Mouse (Mus musculus) frontal cortex, postnatal 14 days (tissue): ENCODE measurements around the gene Bcorl1.
"Not testable (repeated sequence)": the region's sequence is repeated elsewhere in the genome, so short reads cannot be mapped to it uniquely, and the experiment has no call there.

Experiments used
- DNase-seq, 2 experiments: peaks; one replicate each; pipeline ENCODE4 v3.0.0; 2022; ENCODE audit warnings: low spot score in 2 of 2

Gene Bcorl1

GRCm38 (mm10) chrX:48399994-48400393 lies 58.8 kb downstream of the Bcorl1 start:
- DNase-seq = no peak

GRCm38 (mm10) chrX:48405141-48405540 lies 64.0 kb downstream of the Bcorl1 start:
- no peak for DNase-seq

GRCm38 (mm10) chrX:48409611-48410387 lies 68.6 kb downstream of the Bcorl1 start:
- peak; percentile 34 to 72 for DNase-seq

DNA sequence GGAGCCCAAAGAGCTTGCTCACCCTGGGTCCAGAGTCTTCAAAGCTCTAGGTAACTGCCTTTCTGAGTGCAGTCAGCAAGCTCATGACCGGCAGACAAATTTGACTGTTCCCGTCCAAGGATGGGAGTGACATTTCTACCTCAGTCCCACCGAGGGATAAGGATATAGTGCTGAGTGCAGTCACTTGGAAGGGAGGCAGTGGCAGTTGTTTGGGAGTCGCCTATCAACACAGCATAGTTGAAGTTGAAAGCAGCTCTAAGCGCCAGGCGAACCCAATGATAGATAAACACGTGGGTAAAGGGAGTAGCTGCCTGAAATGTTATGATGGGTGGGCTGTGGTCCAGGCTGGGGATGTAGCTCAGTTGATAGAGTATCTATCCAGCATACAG lies 69.2 kb downstream of the Bcorl1 start:
- no peak for DNase-seq

- DNase-seq = no peak
Measured at GRCm38 (mm10) chrX:48412629-48413028, 71.5 kb downstream of the Bcorl1 start.

- no peak for DNase-seq
Measured at GRCm38 (mm10) chrX:48414291-48414690, 73.1 kb downstream of the Bcorl1 start.

- DNase-seq = no peak
Measured at GRCm38 (mm10) chrX:48418417-48418816, 77.3 kb downstream of the Bcorl1 start.

GRCm38 (mm10) chrX:48422986-48423385 lies 81.8 kb downstream of the Bcorl1 start:
- peak; percentile 10 to 59 for DNase-seq

GRCm38 (mm10) chrX:48423671-48424070 lies 82.5 kb downstream of the Bcorl1 start:
- DNase-seq = no peak

- DNase-seq = no peak
Measured at GRCm38 (mm10) chrX:48424583-48424982, 83.4 kb downstream of the Bcorl1 start.

DNA sequence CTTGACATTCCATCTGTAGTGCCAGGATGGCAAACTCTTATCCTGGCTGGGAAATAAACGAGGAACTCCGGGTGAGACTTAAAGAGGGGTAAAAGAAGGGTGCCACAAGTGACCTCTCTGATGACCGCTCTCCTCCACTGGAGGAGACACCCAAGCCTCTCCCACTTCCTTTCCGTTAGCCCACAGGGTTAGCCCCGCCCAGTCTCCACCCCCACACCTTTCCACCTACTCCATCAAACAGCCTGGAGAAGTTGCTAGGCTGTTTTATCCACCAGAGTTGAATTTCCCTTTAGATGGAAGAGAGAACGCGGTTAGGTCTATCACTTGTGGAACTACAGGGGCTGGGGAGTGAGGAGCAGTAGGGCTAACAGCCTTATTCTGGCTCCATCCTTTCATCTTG lies 84.1 kb downstream of the Bcorl1 start:
- DNase-seq = no peak

- DNase-seq = no peak
Measured at GRCm38 (mm10) chrX:48428241-48428640, 87.1 kb downstream of the Bcorl1 start.

- no peak for DNase-seq
Measured at GRCm38 (mm10) chrX:48428642-48429041, 87.5 kb downstream of the Bcorl1 start.

DNA sequence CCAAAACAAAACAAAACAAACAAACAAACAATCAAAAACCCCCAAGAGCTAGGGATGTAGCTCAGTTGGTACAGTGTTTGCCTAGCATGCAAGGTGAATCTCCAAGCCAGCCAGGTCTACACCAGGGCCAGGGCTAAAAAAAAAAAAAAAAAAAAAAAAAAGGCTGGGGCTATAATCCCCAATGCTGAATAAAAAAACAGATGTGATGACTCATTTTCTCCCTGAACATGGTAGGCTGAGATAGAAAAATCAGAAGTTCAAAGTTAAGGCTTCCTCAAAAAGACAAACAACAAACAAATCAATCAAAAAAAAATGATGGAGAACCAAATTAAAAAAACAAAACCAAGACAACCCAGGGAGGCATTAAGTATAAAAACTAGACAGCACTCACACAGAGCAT lies 87.9 kb downstream of the Bcorl1 start:
- DNase-seq = no peak

- DNase-seq = no peak
Measured at GRCm38 (mm10) chrX:48429538-48429937, 88.4 kb downstream of the Bcorl1 start.

DNA sequence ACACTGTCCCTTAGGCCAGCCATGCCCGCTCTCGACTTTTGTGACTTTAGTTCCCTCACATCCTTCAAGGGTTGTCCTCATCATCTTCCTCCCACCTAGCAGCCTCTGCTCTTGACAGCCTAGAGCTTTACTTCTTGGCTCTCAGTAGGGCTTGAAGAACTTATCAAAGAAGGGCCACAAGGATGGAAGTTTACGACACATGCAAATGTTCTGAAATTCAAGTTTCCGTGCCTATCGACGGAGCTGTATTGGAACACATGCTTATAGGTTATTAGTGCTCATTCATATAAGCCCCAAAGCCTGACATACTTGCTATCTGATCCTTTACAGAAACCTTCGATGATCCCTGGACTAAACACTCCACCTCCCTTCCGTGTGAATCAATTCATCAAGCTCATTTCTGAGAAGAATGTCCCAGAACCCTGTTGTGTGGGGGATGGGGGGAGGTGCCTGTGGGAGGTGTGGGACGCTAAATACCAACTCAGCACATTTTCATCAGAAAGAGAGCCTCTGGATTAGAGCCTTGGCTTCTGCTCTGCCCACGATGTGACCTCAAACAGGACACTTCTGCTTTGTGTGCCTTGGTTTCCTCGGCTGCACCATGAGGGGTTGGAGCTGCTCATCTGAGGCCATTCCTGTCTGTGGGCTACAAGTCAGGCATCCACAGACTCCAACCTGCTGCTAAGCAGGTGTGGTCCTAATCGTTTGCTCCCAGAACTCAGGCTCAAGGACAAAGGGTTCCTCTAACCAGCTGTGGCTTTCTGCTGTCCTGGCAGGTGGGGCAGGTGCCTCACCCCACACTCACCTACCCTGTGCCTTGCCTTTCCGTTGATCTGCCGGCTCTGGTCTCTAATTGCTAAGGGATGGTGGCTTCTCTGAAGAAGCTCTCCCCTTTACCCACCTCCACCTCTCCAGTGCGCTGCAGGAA lies 91.7 kb downstream of the Bcorl1 start:
- no peak for DNase-seq

GRCm38 (mm10) chrX:48433527-48433899 lies 92.4 kb downstream of the Bcorl1 start:
- DNase-seq = no peak

- no peak for DNase-seq
Measured at GRCm38 (mm10) chrX:48434251-48434650, 93.1 kb downstream of the Bcorl1 start.

GRCm38 (mm10) chrX:48435477-48435900 lies 94.3 kb downstream of the Bcorl1 start:
- no peak for DNase-seq

DNA sequence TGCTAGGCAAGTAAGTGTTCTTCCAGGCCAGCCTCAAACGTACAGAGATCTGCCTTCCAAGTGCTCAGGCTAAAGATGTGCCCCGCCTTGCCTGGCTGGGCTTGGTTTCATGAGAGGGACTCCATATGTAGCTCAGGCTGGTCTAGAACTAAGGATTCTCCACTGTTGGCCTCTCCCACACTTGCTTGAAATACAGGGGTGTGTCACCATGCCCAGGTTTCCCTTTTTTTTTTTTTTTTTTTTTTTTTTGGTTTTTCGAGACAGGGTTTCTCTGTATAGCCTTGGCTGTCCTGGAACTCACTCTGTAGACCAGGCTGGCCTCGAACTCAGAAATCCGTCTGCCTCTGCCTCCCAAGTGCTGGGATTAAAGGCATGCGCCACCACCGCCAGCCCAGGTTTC lies 94.9 kb downstream of the Bcorl1 start:
- DNase-seq = not testable (repeated sequence)

GRCm38 (mm10) chrX:48439036-48439435 lies 97.9 kb downstream of the Bcorl1 start:
- DNase-seq = no peak

DNA sequence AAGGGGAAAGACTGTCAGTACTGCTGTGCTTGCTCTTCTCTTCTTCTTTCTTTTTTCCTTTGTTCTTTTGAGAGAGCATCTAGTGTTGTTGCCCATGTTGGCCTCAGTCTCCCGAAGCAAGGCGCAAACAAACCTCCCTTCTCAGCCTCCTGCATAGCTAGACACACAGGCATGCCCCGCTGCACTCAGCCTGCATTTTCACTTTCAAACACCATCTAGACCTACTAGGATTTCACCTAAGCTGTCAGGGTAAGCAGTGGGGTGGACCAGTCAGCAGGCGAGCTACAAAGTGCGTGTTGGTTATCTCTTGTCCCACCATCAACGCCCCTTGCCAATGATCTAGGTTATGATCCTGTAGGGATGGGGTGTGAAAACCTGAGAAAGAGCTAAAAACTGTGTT lies 100.4 kb downstream of the Bcorl1 start:
- no peak for DNase-seq

DNA sequence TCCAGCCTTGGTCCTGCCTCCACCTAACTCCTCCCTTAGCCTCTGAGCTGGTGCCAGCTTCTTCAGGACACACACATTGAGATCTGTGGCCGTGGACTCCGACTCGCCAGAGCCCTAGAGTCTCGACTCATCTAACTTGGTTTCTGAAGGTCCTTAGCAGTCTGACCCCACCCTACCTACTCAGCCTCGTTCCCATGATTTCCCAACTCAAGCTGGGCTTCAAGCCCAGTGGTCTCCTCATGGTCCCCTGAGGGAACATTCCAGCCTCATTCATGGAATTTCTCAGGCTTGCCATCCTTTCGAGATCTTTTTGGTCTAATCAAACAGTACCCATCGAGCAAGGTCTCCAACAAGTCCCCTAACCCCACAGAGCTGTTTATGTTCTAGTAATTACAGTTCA lies 100.8 kb downstream of the Bcorl1 start:
- no peak for DNase-seq
